Mouse (Mus musculus): ENCODE measurements at regions not wholly inside any gene's neighbourhood (a gene's known extent, or its start where the extent isn't known, plus 50 kb on each side); places are given as distances from the start of the nearest gene placed in this dataset.

DNA sequence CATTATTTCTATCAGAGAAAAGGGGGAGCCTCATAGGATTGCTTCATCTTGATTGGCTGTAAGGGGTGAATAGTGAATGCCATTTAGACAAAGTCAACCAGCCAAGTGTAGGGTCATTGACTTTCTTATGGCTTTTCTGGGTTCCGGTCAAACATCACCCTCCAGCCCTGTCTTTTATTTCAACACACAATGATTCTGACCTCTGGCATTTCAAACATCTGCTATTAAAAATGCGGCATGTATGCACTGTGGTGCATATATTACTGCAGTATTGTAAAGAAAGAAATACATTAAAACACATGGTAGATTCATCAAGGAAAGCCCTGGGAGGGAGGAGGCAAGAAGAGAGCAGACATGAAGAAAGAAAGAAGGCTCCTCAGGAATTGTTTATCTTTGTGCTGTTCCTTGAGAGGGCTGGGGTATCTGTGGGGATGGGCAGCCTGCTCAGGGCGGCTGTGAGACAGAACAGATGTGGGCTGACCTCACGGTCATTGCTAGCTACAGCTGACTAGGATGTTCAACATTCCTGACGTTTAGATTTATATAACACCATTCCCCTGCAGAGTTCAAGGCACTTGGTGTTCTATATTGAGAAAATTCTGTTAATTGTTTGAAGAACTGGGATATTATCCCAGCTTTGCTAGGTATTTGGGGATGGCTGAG lies 303.5 kb upstream of the Ppp2r3a start:
- DNase-seq (ENCODE audit: low spot score in 2 of 2) = no peak

DNA sequence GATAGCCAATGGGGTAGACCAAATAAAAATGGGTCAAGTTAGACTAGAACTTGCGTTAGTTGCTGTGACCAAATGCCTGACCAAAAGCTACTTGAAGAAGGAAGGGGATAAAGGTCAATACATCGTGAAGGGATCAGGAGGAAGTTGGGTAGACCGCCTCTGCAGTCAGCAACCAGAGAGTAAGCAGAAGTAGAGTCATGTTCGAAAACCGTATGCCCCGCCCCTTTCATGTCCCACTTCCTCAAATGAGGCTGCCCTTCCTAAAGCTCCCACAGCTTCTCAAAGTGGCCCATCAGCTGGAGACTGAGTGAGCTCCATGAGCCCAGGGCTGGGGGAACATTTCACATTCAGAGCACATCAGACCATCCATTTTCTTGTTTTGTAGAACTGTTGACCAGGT lies 301.2 kb upstream of the Ppp2r3a start:
- DNase-seq (ENCODE audit: low spot score in 2 of 2) = no peak

DNA sequence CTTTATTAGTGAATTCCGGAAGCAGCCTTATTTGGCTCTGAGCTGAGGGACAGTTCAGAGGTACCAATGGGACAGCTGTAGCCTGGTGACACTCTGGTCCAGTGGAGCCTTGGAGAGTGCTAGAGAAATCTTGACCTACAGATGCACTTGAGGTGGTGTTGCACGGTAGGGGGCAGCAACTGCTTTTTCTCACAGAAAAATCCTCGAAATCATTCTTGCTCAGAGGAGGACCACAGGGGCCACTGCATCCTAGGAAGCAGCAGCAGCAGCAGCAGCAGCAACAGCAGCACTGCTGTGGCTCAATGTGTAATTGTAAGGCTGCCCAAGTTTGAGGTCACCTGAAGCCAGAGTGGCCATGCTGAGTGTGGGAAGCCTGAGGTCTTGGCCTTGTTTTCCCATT lies 299.7 kb upstream of the Ppp2r3a start:
- no peak for DNase-seq (ENCODE audit: low spot score in 2 of 2)

DNA sequence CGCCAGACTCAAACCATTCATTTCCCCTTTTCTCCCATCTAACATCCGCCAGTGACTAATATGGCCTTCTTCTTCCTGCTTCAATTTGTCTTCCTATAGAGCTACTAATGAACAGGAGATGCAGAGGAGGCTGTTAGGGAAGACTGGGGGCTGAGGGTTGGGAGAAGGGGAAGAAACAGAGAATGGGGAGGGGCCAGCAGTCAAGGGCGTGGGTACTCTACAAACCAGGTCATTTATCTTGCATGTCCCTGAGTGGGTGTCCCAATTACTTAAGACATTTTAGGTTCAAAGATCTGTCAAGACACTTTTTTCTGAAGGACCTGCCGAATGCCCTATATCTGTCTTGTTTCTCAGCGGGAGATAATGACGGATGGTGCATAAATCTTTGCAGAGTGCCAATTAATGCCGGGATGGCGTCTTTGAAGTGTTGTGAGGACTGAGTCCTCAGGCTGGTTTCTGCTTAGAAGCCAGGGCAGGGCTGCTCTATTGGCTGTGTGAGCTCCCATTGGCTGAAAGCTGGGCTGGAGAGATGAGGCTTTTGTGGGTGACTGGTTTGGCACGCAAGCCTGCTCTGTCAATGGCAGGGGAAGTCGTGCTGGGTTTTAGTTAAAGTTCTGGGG lies 294.7 kb upstream of the Ppp2r3a start:
- no peak for DNase-seq (ENCODE audit: low spot score in 2 of 2)

DNA sequence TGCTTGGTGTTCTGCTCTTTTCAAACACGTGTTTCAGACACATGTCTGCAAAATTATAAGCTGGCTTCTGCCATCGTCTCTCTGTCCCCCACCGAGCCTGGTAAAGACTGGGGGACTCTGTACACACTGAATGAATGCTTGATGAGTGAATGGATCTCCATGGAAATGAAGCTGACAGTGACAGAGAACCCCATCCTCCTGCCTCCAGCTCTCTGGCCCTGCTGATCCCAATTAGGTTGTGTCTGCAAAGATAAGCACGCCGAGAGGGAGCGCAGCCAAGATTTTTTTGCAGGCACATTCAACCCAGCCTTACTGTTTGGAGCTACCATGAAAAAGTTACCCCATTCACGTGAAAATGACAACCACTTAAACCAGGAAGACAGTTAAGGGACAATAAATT lies 266.5 kb upstream of the Ppp2r3a start:
- DNase-seq (ENCODE audit: low spot score in 2 of 2) = peak in 1 of 2 experiments; percentile 11

DNA sequence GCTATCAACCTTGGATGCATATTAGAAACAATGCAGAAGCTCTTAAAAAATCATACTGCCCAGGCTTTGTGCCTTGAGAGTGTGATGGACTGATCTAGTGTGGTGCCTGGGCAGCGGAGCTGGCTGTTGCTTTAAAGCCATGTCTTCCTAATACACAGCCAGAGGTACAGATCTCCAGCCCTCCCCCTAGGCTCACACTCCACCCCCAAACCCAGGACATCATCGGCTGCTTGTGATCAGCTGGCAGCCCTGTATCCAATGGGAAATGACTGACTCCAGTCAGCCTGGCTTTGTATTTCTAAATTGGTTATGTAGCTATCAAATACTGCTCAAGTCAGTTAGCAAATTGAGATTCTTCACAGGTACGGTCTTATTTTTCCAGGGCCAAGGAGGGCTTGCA lies 259.2 kb upstream of the Ppp2r3a start:
- no peak for DNase-seq (ENCODE audit: low spot score in 2 of 2)

DNA sequence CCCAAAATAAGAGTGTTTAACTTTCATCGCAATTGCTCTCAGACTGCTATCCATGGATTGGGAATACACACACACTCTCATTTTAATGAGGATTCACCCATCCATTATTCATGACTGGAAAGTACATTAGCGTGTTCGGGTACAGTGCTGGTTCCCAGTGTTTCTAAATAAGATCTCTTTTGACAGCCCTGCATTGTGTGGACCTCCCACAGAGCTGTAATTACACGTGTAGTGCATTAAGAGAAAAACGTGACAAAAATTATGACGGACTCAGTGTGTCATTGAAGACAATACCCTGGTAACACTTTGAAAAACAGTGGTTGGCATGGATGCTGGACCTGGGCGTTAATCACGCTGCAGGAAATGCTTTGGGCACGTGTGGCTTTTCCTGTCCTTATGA lies 257.6 kb upstream of the Ppp2r3a start:
- DNase-seq (ENCODE audit: low spot score in 2 of 2) = no peak

DNA sequence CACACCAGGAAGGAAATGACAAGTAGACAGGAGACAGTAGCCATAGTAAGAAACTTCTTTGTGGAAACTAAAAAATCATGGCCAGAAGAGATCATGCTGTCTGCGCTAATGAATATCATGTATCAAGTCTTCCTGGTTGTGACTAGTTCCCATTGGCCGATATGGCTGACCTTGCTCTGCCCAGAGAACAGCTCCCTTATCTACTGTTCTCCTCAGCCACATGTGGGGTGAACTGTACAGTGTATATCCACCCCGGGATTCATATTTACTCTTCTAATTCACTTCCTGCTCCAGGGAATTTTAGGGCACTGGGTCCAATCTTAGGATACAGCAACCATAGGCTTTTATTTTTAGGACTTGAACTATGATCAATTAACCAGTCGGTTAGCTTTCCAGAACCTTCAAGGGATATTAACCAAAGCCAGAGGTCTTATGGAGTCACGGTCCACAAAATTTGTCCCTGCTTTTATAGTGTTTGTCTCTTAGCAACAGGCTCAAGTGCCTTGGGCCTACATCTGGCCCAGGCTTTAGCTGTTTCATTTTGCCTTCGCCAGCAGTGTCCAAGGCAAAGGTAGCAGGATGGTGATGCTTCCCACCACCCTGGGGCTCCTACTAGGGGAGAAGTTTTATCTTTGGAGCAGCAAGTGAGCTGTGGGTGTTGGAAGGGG lies 255.6 kb upstream of the Ppp2r3a start:
- no peak for DNase-seq (ENCODE audit: low spot score in 2 of 2)

DNA sequence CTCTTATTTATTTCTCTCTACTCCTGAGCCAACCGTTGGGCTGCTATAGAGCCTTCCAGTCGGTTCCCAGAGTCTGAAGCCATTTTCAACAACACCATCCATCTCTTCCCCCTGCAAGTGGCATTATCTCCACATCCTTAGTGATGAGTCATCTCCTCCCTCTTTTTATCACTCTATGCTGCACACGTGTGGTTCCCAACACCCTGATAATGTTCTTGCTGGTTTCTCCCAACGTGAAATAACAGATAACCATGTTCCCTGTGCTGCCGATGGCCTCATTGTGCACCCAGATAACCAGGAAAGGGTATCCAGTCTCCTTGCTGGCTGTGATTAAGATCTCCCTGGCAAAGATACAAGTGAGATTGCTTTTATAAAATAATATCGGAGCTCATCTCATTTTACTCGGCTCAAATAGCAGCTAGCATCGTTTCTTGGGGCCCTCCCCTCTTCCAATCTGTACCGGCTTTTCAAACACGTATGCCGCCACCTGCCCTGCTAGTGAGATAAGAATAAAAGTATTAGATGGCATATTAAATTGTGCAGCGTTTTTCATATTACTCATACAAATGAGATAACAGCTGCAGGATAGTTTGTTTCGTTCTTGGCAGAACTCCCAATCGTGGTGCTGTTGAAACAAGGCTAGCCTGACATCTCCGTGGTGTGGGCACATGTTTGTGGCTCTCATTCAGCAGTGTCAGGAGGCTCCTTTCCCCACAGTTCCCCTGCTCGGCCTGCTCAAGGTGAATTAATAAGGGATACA lies 250.3 kb upstream of the Ppp2r3a start:
- DNase-seq (ENCODE audit: low spot score in 2 of 2) = peak; percentile 40 to 73

DNA sequence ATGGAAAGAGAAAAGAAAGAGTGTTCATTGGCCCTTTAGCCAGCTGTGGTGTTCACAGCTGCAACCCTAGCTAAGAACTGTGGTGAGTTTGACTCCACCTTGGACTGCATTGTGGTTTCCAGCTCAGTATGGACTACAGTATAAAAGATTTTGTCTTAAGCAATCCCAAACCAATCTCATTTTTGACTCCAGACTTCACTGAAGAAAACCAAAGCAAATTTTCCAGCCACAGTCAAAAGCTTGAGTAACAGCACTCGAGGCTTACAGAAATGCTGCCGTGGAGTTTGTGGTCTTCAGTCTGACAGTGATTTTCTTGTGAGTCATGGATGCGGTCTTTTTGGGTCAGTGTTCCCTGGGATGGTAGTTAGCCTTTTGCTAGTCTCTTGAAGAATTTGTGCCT lies 249.4 kb upstream of the Ppp2r3a start:
- DNase-seq (ENCODE audit: low spot score in 2 of 2) = no peak

DNA sequence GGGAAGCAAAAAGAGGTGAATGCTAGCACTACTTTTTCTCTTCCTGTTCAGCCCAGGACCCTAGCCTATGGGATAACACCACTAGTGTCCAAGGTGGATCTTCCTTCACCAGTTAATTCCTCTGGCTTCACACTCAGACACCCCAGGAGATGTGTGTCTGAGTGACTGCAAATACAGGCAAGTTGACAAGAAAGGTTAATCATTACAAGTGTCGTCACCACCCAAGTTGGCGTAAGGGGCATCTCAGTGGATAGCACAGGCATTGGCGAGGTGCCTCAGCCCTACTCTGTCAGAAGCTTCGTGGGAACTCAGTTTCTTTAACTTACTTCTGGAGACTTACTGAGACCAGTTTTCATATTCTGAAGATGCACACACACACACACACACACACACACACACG lies 247.1 kb upstream of the Ppp2r3a start:
- no peak for DNase-seq (ENCODE audit: low spot score in 2 of 2)

DNA sequence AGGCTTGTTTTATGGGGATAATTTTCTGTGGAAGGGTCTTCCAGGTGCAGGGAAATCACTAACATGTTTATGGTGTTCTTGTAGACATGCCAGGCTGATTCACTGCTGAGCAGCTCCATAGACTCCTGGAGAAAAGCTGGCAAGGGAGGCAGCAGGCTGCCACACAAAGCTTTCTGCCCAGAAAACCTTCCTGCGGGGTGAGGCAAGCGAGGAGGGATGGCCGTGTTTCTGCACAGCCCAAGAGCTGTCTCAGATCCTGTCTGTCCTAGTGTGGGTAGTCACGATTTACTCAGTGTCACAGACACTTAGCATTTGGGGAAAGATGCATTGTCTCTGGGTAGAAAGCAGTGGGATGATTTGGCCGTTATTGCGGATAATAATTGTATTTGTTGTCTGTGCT lies 244.2 kb upstream of the Ppp2r3a start:
- DNase-seq (ENCODE audit: low spot score in 2 of 2) = peak; percentile 10 to 56

DNA sequence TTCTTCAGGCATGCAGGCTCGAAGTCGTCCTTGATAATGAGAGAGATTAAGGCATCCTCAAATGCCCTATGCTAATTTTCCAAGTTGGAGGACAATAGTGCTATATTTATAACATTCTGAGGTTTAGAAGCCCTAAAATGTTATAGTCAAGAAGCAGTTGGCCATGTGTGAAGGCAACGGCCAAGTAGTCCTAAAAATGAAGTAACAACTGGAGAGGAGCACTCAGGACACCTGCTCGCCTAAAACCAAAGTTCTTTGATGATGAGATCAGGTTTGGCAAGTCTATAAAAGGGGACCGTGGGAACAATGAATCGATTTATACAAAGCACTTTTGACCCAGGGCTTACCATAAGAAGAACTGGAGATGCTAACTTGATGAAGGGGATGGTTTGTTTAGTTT lies 237.4 kb upstream of the Ppp2r3a start:
- DNase-seq (ENCODE audit: low spot score in 2 of 2) = no peak

DNA sequence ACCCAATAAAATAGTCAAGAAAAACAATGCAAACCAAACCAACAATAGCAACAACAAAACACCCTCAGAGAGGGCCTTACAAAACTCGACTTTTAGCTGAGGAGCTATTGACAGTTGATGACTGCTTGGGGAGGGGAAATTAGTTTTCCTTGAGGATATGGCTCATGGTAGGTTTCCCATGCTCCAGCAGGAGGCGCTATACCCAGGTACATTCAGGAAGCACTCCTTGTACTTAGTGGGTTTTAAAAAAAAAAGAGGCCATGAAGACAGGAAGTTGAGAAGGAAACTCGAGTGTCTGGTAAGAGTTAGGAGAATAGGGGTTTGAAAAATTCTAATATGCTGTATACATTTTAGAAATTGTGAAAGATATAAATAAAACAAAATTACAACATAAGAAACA lies 224.6 kb upstream of the Ppp2r3a start:
- no peak for DNase-seq (ENCODE audit: low spot score in 2 of 2)

DNA sequence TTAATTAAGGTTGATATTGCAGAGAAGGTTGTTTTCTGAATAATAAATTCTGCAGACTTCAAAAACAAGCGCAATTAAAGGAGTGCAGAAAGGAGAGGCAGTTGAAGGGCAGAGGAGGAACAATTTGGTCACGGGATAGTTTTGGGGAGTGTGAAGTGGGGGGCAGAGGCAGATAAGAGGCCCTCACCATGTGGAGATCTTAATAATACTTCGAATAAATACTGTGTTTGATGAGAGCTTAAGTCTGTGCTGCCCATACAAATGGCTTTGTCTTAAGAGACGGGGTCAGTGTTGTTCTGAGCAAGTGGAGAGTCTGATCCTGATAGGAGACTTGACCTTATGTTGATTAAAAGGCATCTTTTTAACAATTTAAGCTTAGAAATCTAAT lies 221.5 kb upstream of the Ppp2r3a start:
- no peak for DNase-seq (ENCODE audit: low spot score in 2 of 2)

DNA sequence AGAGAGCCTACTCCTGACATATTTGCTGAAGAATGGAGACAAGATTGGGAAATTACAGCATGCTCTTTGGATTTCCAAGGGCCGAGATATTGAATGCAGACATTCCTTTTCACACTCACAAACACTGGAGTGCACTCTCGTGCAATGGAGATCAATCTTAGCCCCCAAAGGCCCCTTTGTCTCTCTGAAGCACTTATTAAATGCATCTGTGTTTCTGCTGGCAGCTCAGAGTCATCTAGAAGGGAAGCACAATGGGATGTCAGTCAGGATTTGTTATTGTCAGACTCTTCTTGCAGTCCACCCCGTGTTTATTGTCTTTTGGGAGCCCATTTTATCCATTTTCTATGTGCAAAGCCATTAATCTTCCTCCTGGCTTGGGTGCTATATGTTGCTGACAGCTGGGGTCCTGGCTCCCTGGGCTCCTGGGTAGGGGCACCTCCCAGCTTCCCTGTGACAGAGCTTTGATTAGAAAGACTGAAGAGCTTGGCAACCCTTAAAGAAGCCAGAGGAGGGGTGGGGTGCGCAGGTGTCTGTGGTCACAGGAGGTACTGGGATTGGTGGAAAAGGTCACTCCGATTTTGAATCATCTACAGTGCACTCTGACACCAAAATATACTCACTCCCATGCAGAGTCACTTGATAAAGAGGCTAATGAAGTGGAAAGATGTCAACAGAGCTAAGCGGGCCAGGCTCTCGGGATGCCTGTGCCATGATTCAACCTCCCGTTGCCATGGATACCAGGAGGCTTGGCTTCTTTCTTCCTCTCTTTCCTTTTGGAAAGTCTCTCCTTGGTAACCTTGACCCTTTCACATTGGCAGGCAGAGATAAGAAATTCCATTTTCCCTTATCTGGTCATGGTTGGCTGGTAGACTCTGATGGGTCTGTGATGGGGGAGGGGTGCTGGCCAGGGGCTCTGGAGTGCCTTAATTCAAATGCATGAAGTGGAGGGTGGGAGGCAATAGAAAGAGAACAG lies 220.8 kb upstream of the Ppp2r3a start:
- DNase-seq (ENCODE audit: low spot score in 2 of 2) = peak in 1 of 2 experiments; percentile 41

DNA sequence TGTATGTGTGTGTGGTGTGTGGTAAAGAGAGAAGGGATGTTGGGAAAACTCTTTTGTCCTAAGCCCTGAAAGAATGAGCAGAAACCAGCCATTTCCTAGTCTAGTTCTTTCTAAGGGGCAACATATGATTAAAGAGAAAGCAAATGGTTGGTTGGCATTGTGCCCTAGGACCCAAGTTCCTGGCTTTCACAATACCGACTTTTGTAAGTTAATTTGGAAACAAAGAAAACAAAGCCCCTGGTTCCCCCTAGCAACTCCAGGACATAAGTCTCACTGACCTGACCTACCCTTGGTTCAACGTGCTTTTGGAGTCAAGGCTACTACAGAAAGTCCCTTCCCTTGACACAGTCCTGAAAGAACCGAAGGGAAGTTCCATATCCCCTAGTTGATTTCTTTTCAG lies 220.1 kb upstream of the Ppp2r3a start:
- no peak for DNase-seq (ENCODE audit: low spot score in 2 of 2)

DNA sequence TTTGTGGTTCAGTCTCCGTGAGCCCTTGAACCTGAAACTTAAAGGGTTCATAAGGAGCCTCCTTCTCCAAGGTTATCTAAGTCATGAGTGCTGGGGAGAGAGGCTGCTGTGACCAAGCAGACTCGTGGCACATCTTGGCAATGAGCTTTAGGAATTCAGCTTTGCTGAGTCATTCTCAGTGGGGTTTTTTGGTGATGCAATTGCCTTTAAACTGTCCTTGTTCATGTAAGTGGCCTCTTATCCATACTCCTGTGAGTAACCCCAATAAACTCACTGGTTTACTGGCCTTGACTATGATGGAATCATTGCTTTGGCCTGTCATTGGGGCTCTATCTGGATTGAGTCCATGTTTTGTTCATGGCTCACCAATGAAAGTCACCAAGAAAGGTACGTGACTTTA lies 218.2 kb upstream of the Ppp2r3a start:
- no peak for DNase-seq (ENCODE audit: low spot score in 2 of 2)

DNA sequence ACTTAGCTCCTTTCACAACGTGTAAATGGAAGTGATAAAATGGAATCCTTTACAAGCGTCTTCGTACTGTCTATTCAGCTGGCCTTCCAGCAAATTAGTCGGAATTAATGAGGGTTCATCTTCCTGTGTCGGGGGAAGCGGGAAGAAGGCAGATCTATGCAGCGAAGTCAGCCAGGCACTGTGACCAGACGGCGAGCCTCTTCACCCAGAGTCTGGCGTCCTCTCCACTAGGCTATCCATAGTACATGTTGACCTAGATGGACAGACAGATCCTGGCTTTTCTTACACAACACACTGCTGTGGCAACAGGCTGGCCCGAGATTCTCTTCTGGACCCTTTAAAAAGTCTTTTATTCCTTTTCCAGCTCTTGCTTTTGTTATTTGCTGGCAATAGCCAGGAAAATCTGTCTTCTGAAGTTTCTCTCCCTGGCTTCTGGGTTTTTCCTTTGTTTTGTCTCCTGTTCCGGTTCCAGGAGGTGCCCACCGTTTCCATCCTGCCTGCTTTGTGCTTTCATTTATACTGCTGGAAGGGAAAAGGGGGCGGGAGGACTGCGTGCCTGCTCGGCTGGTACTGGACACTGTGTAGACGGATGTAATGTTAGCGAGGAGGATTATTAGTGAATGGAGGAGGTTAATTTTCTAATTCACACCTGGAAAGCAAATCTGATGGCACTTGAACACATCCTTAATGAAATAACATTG lies 213.3 kb upstream of the Ppp2r3a start:
- no peak for DNase-seq (ENCODE audit: low spot score in 2 of 2)

DNA sequence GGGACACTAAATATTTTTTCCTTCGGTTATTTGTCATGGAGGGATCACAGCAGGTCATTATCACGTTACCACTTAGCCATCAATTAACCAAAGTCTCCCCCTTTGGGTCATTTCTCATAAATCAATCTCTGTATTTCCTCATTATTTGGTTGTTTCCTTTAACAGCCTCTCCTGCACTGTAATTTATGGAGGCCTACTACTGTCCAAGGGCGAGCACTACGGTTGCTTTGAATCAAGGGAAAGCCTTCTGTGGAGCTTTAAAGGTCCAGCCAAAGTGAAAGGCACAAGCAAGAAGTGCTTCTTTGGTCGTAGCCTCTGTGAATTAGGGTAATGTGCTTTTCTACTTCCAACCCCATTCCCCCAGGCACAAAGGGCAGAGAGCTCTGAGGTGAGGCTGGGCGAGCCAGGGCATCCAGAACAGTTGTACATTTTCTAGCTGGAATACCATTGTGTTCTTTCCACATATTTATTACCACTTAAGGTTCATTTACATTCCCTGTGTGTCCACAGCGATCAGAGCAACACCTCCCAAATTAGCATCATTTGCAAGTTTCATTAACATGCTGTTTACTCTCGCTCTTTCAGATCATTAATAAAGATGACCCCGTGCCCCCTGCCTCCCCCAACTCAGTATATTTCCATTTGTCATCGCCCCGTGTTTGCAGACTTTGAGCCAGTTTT lies 207.5 kb upstream of the Ppp2r3a start:
- no peak for DNase-seq (ENCODE audit: low spot score in 2 of 2)
